Mouse (Mus musculus) kidney, postnatal 0 days (tissue): Measurements from ENCODE around the gene Gm6793. TPM values are rescaled to one million over a fixed set of nuclear protein-coding genes. Genes with fewer than 3 reads are reported as not detected.

Experiments used
- ATAC-seq: fragments of 200-750 bp; cut with Nextera tagmentation; replicated peaks from 2 replicates; pipeline ENCODE4 v1.8.0; 2017; ENCODE audit warnings: low read depth, moderate number of reproducible peaks, moderate TSS enrichment, moderate library complexity; ENCODE audit not compliant: low FRiP score
- DNase-seq: peaks from one replicate; pipeline ENCODE4 v3.0.0-alpha.2; 2016; ENCODE audit warnings: low spot score
- H3K27ac ChIP-seq: fragments of 300-500 bp; sonication (generic); 2 replicates; pipeline ENCODE4 v1.5.1; 2014; ENCODE audit warnings: mild to moderate bottlenecking
- H3K27me3 ChIP-seq: fragments of 300-500 bp; sonication (generic); 2 replicates; pipeline ENCODE4 v1.6.1; 2014; ENCODE audit warnings: low read length, mixed read lengths; ENCODE audit not compliant: insufficient read depth
- H3K36me3 ChIP-seq: fragments of 300-500 bp; sonication (generic); 2 replicates; pipeline ENCODE4 v1.6.1; 2014; ENCODE audit warnings: low read length, mixed read lengths; ENCODE audit not compliant: insufficient read depth
- H3K4me1 ChIP-seq: fragments of 300-500 bp; sonication (generic); replicated peaks from 2 replicates; pipeline ENCODE4 v1.6.1; 2014; ENCODE audit warnings: antibody characterized with exemption, low read length, mixed read lengths; ENCODE audit not compliant: insufficient read depth
- H3K4me2 ChIP-seq: fragments of 300-500 bp; sonication (generic); 2 replicates; pipeline ENCODE4 v1.6.1; 2014; ENCODE audit warnings: mild to moderate bottlenecking, low read length, moderate library complexity, mixed read lengths
- H3K4me3 ChIP-seq: fragments of 300-500 bp; sonication (generic); replicated peaks from 2 replicates; pipeline ENCODE4 v1.5.1; 2014; ENCODE audit warnings: low read depth, low read length
- H3K9ac ChIP-seq: fragments of 300-500 bp; sonication (generic); 2 replicates; pipeline ENCODE4 v1.6.1; 2014; ENCODE audit warnings: low read depth, low read length
- H3K9me3 ChIP-seq: fragments of 300-500 bp; sonication (generic); replicated peaks from 2 replicates; pipeline ENCODE4 v1.6.1; 2016; ENCODE audit warnings: low read length, inconsistent platforms, mixed read lengths
- CTCF ChIP-seq: IDR thresholded peaks from 2 replicates; pipeline ENCODE4 v1.5.1; 2016; ENCODE audit warnings: antibody characterized with exemption, low read depth, mild to moderate bottlenecking, moderate library complexity
- WGBS: fragments of 180-500 bp; shearing (Covaris S2); extraction: QIAGEN DNeasy Blood & Tissue Kit; methylation state at CpG from one replicate; pipeline ENCODE4 v1.1.7; 2014; 5-methylcytosine and 5-hydroxymethylcytosine counted together
- polyA plus RNA-seq: library from polyadenylated mRNA; unstranded; fragments of >200 nt; fragmentation: Nextera tagmentation; extraction: Ambion mirVana; gene quantifications from 2 replicates; pipeline ENCODE4 v1.2.1, GENCODE M21; 2015

The Gm6793 gene
- polyA plus RNA-seq, 1 experiment from 2014 or later = 0.29 TPM

DNA sequence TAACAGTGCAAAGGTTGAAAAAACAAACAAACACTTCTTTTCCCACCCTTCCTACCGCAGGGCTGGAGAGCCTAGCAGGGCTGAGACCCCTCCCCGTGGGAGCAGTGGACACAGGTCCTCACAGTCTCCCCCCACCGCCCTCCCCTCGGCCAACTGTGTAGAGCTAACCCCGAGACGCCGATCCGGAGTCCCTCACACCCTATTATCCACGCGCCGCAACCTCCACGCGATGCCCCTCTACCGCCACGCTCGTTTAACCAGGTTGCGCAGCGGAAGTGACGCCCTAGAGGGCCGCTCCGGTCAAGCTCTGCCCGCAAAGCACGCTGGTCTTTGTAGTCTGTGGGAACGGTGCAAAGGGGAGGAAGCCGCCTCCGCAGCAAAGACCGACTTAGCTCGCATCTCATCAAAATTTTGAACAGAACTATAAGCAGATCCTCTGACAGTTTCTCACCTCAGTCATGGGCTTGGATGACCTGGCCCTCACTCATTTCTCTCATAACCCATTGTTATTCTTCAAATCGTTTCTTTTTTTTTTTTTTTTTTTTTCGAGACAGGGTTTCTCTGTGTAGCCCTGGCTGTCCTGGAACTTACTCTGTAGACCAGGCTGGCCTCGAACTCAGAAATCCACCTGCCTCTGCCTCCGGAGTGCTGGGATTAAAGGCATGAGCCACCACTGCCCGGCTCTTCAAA lies 22.7 kb downstream of the Gm6793 start, which contains the start of gene Adat1:
TSS of gene Adat1 (minus strand) at position 290 of the 690 bp plus-strand sequence.
- peak within 1 kb of the TSS; percentile 75 for H3K9ac ChIP-seq
- H3K4me1 ChIP-seq = 0 out of 2 replicates have a peak, but pooled peaks cover 3% of the 10 kb centered on the region
- ATAC-seq = peak; percentile 88
- peak; percentile 95 for DNase-seq
- no peaks in the 10 kb centered on the region for H3K27me3 ChIP-seq
- H3K27ac ChIP-seq = no peak within 1 kb of the TSS
- H3K36me3 ChIP-seq = peaks cover 48% of the 10 kb centered on the region
- no peak for TF ChIP-seq CTCF
- peak within 1 kb of the TSS; percentile 72 for H3K4me3 ChIP-seq
- H3K9me3 ChIP-seq = no peaks in the 10 kb centered on the region
- WGBS = 3% methylated on average over 32 of the region's 33 CpGs
- H3K4me2 ChIP-seq = peak within 1 kb of the TSS; percentile 80

DNA sequence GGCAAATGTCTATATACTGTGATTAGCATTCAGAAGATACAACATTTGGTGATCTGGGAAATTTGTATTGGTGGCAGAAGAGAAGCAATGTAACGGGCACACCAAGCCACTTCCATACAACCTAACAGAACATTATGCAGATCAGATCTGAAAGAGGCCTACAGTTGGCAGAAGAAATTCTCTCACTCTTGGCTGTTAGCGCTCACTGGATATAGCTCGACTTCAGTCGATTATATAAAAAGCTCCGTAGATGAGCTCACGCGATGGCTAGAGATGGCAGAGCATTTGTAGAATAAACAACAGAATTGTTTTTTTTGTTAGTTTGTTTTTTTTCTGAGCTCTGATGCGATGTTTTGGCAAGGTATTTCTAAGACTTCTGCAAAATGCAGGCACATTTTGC lies 23.6 kb downstream of the Gm6793 start:
- Histone ChIP-seq H3K36me3 (peaks cover 40% of the 10 kb centered on the region), H3K4me2 (peak overlapping the region; percentile 80), H3K27ac (no peak overlapping the region), H3K4me1 (0 out of 2 replicates have a peak, but pooled peaks cover 3% of the 10 kb centered on the region), H3K9me3 (no peaks in the 10 kb centered on the region), H3K9ac (peak overlapping the region; percentile 75; the same call in 1 of the 2 replicates), H3K4me3 (peak overlapping the region; percentile 72), H3K27me3 (no peaks in the 10 kb centered on the region)
- ATAC-seq = no peak
- 66% methylated on average over 8 of the region's 8 CpGs for WGBS
- DNase-seq = no peak
- no peak for TF ChIP-seq CTCF

- H3K9me3 ChIP-seq = no peaks in the 10 kb centered on the region
- TF ChIP-seq CTCF = peak; percentile 91
- H3K27ac ChIP-seq = no peak overlapping the region
- H3K9ac ChIP-seq = no peak overlapping the region
- WGBS = 8% methylated on average over 7 of the region's 7 CpGs
- ATAC-seq (peak; percentile 14; the same call in 1 of the 2 replicates), DNase-seq (peak; percentile 91)
- H3K27me3 ChIP-seq = no peaks in the 10 kb centered on the region
- H3K4me2 ChIP-seq = peak overlapping the region; percentile 23; the same call in 1 of the 2 replicates
- H3K36me3 ChIP-seq = peaks cover 29% of the 10 kb centered on the region
- H3K4me1 ChIP-seq = 0 out of 2 replicates have a peak, but pooled peaks cover 3% of the 10 kb centered on the region
- no peak overlapping the region for H3K4me3 ChIP-seq
These were observed 24.9 kb downstream of the Gm6793 start for GRCm38 (mm10) chr8:111989911-111990310.

DNA sequence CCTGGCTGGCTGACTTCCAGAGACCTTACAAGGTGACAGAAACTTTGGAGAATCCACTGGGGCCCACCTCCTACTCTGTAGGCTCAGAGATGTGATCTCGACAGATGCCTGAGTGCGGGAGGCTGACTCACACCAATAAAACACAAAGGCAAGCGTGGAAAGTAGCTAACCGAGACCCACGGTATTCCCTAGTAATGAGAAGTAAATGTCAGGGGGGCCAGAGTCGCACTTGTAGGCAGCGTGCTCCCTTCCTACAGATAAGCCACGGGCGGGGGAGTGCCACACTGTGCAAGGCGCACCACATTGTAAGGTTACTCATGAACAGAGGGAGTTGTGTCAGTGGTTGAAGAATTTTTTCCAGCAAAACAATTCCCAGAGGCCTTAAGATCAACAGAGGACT lies 30.3 kb downstream of the Gm6793 start:
- Histone ChIP-seq H3K4me3 (no peak overlapping the region), H3K9me3 (no peaks in the 10 kb centered on the region), H3K36me3 (peaks cover 10% of the 10 kb centered on the region), H3K4me2 (no peak overlapping the region), H3K9ac (no peak overlapping the region), H3K27ac (peak overlapping the region; percentile 10; the same call in 1 of the 2 replicates), H3K4me1 (no peaks in the 10 kb centered on the region), H3K27me3 (no peaks in the 10 kb centered on the region)
- WGBS = 54% methylated on average over 10 of the region's 10 CpGs
- ATAC-seq (no peak), DNase-seq (no peak)
- no peak for TF ChIP-seq CTCF

- ATAC-seq (no peak), DNase-seq (no peak)
- Histone ChIP-seq H3K36me3 (no peaks in the 10 kb centered on the region), H3K9ac (no peak overlapping the region), H3K27me3 (no peaks in the 10 kb centered on the region), H3K4me1 (no peaks in the 10 kb centered on the region), H3K27ac (no peak overlapping the region), H3K9me3 (no peaks in the 10 kb centered on the region), H3K4me3 (no peak overlapping the region), H3K4me2 (no peak overlapping the region)
- 75% methylated on average over 7 of the region's 7 CpGs for WGBS
- TF ChIP-seq CTCF = peak; percentile 55
These were observed 32.7 kb downstream of the Gm6793 start for GRCm38 (mm10) chr8:111982116-111982515.

DNA sequence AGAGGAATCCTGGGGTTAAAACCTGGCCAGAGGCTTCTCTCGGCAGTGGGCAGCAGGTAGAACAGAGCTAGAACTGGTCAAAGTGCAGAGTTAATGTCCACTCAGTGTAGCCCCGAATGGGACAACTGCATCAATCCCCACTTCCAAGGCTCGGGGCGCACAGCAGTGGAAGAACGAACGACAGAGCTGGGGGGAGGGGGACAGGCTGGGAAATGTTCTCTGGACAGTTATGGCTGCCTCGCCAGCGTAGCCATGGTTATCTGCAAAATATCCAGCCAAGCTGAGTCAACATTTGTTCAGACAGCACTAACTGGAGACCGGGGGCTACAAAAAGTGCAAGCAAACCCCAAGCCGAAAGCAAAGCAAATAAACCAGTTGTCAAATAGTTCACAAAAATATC lies 36.7 kb downstream of the Gm6793 start:
- DNase-seq (no peak), ATAC-seq (no peak)
- no peaks in the 10 kb centered on the region for H3K9me3 ChIP-seq
- H3K9ac ChIP-seq = no peak overlapping the region
- H3K27me3 ChIP-seq = no peaks in the 10 kb centered on the region
- no peaks in the 10 kb centered on the region; the same call in 1 of the 2 replicates for H3K36me3 ChIP-seq
- H3K4me3 ChIP-seq = no peak overlapping the region
- H3K4me1 ChIP-seq = no peaks in the 10 kb centered on the region
- 76% methylated on average over 10 of the region's 10 CpGs for WGBS
- no peak overlapping the region for H3K27ac ChIP-seq
- H3K4me2 ChIP-seq = no peak overlapping the region
- TF ChIP-seq CTCF = no peak
